Mouse (Mus musculus): ENCODE measurements around the gene Gm13305. TPM values are rescaled to one million over a fixed set of nuclear protein-coding genes. Genes with fewer than 3 reads are reported as not detected.

Gene Gm13305
- polyA plus RNA-seq, 1 experiment from 2014 or later = not detected

Other genes starting within 250 kb of the Gm13305 start
- gene Gm20878, start 227.0 kb downstream of the Gm13305 start, polyA plus RNA-seq (2014; fragmentation: Nextera tagmentation; extraction: Ambion mirVana) = 1.5 and 2.0 TPM in 2 replicates
- gene Fam205a4, start 202.5 kb downstream of the Gm13305 start, polyA plus RNA-seq (2014; fragmentation: Nextera tagmentation; extraction: Ambion mirVana) = not detected in 2 replicates
- 0.15 and 0.29 TPM in 2 replicates for gene Gm21093, start 133.9 kb downstream of the Gm13305 start, polyA plus RNA-seq (2014; fragmentation: Nextera tagmentation; extraction: Ambion mirVana)
- not detected in 2 replicates for gene Gm3893, start 77.4 kb downstream of the Gm13305 start, polyA plus RNA-seq (2014; fragmentation: Nextera tagmentation; extraction: Ambion mirVana)
- gene Gm13304, start 53.8 kb downstream of the Gm13305 start, polyA plus RNA-seq (2014; fragmentation: Nextera tagmentation; extraction: Ambion mirVana) = 10.1 TPM in 1 of 2 replicates, not detected in the other
- gene Gm13306, start 15.2 kb downstream of the Gm13305 start, polyA plus RNA-seq (2014; fragmentation: Nextera tagmentation; extraction: Ambion mirVana) = not detected in 2 replicates
- gene Gm10600, start 72.0 kb upstream of the Gm13305 start, polyA plus RNA-seq (2014; fragmentation: Nextera tagmentation; extraction: Ambion mirVana) = not detected in 2 replicates
- 1.7 TPM in 1 of 2 replicates, not detected in the other for gene Ccl21b, start 87.2 kb upstream of the Gm13305 start, polyA plus RNA-seq (2014; fragmentation: Nextera tagmentation; extraction: Ambion mirVana)
- gene Gm21953, start 125.7 kb upstream of the Gm13305 start, polyA plus RNA-seq (2014; fragmentation: Nextera tagmentation; extraction: Ambion mirVana) = not detected in 2 replicates
- gene Fam205a3, start 149.7 kb upstream of the Gm13305 start, polyA plus RNA-seq (2014; fragmentation: Nextera tagmentation; extraction: Ambion mirVana) = 0.14 and 0.21 TPM in 2 replicates